Mouse (Mus musculus): ENCODE results near the gene Tbrg1. TPM values are rescaled to one million over a fixed set of nuclear protein-coding genes. Genes with fewer than 3 reads are reported as not detected.

Tbrg1 gene
- polyA plus RNA-seq, 1 experiment from 2014 or later = 161 TPM

- H3K9ac ChIP-seq (replicated peaks; ENCODE audit: low read depth, low read length) = no peak overlapping the region
- H3K27me3 ChIP-seq (ENCODE audit: control insufficient read depth, insufficient read depth, low read length) = no peaks in the 10 kb centered on the region
- H3K4me2 ChIP-seq (replicated peaks; ENCODE audit: low read depth, low read length) = no peak overlapping the region
- H3K36me3 ChIP-seq (ENCODE audit: control insufficient read depth, insufficient read depth, low read length) = no peaks in the 10 kb centered on the region
- H3K9me3 ChIP-seq (ENCODE audit: control insufficient read depth, low read depth, low read length) = no peaks in the 10 kb centered on the region
- 28% methylated on average over 3 of the region's 3 CpGs for WGBS
- H3K4me3 ChIP-seq (ENCODE audit: low read depth, low read length) = no peak overlapping the region
- H3K27ac ChIP-seq (ENCODE audit: low read length) = no peak overlapping the region
- ATAC-seq (ENCODE audit: insufficient number of reproducible peaks, insufficient read depth, low FRiP score, low read depth) = no peak
- H3K4me1 ChIP-seq (ENCODE audit: control insufficient read depth, insufficient read depth, low read length) = no peaks in the 10 kb centered on the region
Measured at GRCm38 (mm10) chr9:37626103-37626567, 31.0 kb downstream of the Tbrg1 start.

GRCm38 (mm10) chr9:37625641-37626040, 31.5 kb downstream of the Tbrg1 start:
- Histone ChIP-seq H3K9ac (replicated peaks; ENCODE audit: low read depth, low read length) (no peak overlapping the region), H3K9me3 (ENCODE audit: control insufficient read depth, low read depth, low read length) (no peaks in the 10 kb centered on the region), H3K4me1 (ENCODE audit: control insufficient read depth, insufficient read depth, low read length) (no peaks in the 10 kb centered on the region), H3K36me3 (ENCODE audit: control insufficient read depth, insufficient read depth, low read length) (no peaks in the 10 kb centered on the region), H3K27me3 (ENCODE audit: control insufficient read depth, insufficient read depth, low read length) (no peaks in the 10 kb centered on the region), H3K4me2 (replicated peaks; ENCODE audit: low read depth, low read length) (no peak overlapping the region), H3K27ac (ENCODE audit: low read length) (no peak overlapping the region), H3K4me3 (ENCODE audit: low read depth, low read length) (no peak overlapping the region)
- WGBS = 54% methylated on average over 7 of the region's 7 CpGs
- no peak for ATAC-seq (ENCODE audit: insufficient number of reproducible peaks, insufficient read depth, low FRiP score, low read depth)

- no peak for ATAC-seq (ENCODE audit: insufficient number of reproducible peaks, insufficient read depth, low FRiP score, low read depth)
- H3K4me3 ChIP-seq (ENCODE audit: low read depth, low read length) = no peak overlapping the region
- H3K36me3 ChIP-seq (ENCODE audit: control insufficient read depth, insufficient read depth, low read length) = no peaks in the 10 kb centered on the region
- no peak overlapping the region for H3K27ac ChIP-seq (ENCODE audit: low read length)
- no peaks in the 10 kb centered on the region for H3K4me1 ChIP-seq (ENCODE audit: control insufficient read depth, insufficient read depth, low read length)
- H3K27me3 ChIP-seq (ENCODE audit: control insufficient read depth, insufficient read depth, low read length) = no peaks in the 10 kb centered on the region
- H3K9ac ChIP-seq (replicated peaks; ENCODE audit: low read depth, low read length) = no peak overlapping the region
- H3K4me2 ChIP-seq (replicated peaks; ENCODE audit: low read depth, low read length) = no peak overlapping the region
- WGBS = 63% methylated on average over 3 of the region's 3 CpGs
- H3K9me3 ChIP-seq (ENCODE audit: control insufficient read depth, low read depth, low read length) = no peaks in the 10 kb centered on the region
Measured at GRCm38 (mm10) chr9:37625129-37625528, 32.0 kb downstream of the Tbrg1 start.

- WGBS = 71% methylated on average over 1 of the region's 1 CpGs
- Histone ChIP-seq H3K9me3 (ENCODE audit: control insufficient read depth, low read depth, low read length) (no peaks in the 10 kb centered on the region), H3K27me3 (ENCODE audit: control insufficient read depth, insufficient read depth, low read length) (no peaks in the 10 kb centered on the region), H3K9ac (replicated peaks; ENCODE audit: low read depth, low read length) (no peak overlapping the region), H3K27ac (ENCODE audit: low read length) (no peak overlapping the region), H3K36me3 (ENCODE audit: control insufficient read depth, insufficient read depth, low read length) (no peaks in the 10 kb centered on the region), H3K4me3 (ENCODE audit: low read depth, low read length) (no peak overlapping the region), H3K4me1 (ENCODE audit: control insufficient read depth, insufficient read depth, low read length) (no peaks in the 10 kb centered on the region), H3K4me2 (replicated peaks; ENCODE audit: low read depth, low read length) (no peak overlapping the region)
- no peak for ATAC-seq (ENCODE audit: insufficient number of reproducible peaks, insufficient read depth, low FRiP score, low read depth)
Measured at GRCm38 (mm10) chr9:37624502-37624901, 32.6 kb downstream of the Tbrg1 start.

DNA sequence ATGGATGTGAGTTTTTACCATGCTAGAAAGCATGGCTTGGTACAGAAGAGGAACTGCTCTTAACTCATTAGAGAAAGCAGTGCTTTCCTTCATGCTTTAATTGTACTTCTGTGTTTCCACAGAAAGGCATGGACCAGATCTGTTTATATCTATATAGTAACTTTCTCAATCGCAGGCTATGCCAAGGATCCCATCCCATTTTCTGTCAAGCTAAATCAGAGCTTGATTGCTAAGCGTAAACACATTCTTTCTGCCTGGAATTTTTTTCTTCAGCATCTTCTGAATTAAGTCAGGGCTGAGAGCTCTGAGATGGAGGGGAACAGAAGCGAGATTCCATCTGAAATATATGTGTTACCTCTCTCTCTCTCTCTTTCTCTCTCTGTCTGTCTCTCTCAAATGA, 33.1 kb downstream of the Tbrg1 start:
- Histone ChIP-seq H3K36me3 (ENCODE audit: control insufficient read depth, insufficient read depth, low read length) (no peaks in the 10 kb centered on the region), H3K9ac (replicated peaks; ENCODE audit: low read depth, low read length) (no peak overlapping the region), H3K4me1 (ENCODE audit: control insufficient read depth, insufficient read depth, low read length) (no peaks in the 10 kb centered on the region), H3K4me2 (replicated peaks; ENCODE audit: low read depth, low read length) (no peak overlapping the region), H3K4me3 (ENCODE audit: low read depth, low read length) (no peak overlapping the region), H3K27ac (ENCODE audit: low read length) (no peak overlapping the region), H3K9me3 (ENCODE audit: control insufficient read depth, low read depth, low read length) (no peaks in the 10 kb centered on the region), H3K27me3 (ENCODE audit: control insufficient read depth, insufficient read depth, low read length) (no peaks in the 10 kb centered on the region)
- 71% methylated on average over 3 of the region's 3 CpGs for WGBS
- ATAC-seq (ENCODE audit: insufficient number of reproducible peaks, insufficient read depth, low FRiP score, low read depth) = no peak

DNA sequence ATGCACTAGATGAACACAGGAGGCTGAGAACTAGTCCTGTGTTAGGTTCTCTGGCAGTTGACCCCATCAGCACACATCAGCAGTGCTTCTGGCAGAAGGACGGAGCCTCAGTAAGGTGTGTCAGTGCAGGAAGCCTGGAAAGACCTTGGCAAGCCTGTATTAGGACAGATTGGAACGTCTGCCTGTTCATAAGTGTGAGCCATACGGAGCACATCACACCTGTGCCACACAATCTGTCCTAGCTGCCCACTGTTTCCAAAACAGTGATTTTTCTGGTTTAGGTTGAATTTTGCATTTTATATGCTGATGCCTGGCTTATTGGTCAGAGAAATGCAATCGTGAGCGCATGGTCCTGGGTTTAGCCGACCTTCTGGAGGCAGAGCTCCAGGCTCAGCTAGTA, 35.8 kb downstream of the Tbrg1 start:
- H3K36me3 ChIP-seq (ENCODE audit: control insufficient read depth, insufficient read depth, low read length) = no peaks in the 10 kb centered on the region
- H3K27me3 ChIP-seq (ENCODE audit: control insufficient read depth, insufficient read depth, low read length) = no peaks in the 10 kb centered on the region
- 84% methylated on average over 6 of the region's 6 CpGs for WGBS
- H3K4me3 ChIP-seq (ENCODE audit: low read depth, low read length) = no peak overlapping the region
- no peak overlapping the region for H3K4me2 ChIP-seq (replicated peaks; ENCODE audit: low read depth, low read length)
- no peak for ATAC-seq (ENCODE audit: insufficient number of reproducible peaks, insufficient read depth, low FRiP score, low read depth)
- H3K27ac ChIP-seq (ENCODE audit: low read length) = no peak overlapping the region
- H3K9ac ChIP-seq (replicated peaks; ENCODE audit: low read depth, low read length) = no peak overlapping the region
- no peaks in the 10 kb centered on the region for H3K9me3 ChIP-seq (ENCODE audit: control insufficient read depth, low read depth, low read length)
- H3K4me1 ChIP-seq (ENCODE audit: control insufficient read depth, insufficient read depth, low read length) = no peaks in the 10 kb centered on the region

DNA sequence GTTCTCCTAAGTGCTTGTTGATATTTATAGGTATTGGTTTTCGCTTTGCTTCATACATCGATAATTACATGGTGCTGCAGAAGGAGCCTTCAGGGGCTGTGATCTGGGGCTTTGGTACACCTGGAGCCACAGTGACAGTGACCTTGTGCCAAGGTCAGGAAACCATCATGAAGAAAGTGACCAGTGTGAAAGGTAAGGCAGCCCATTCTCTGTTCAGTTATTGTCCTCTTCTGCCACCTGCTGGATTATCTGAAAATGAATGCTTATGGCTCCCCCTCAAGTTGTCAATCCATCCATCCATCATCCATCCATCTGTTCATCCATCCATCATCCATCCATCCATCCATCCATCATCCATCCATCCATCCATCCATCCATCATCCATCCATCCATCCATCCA, 40.3 kb downstream of the Tbrg1 start:
- Histone ChIP-seq H3K27me3 (ENCODE audit: control insufficient read depth, insufficient read depth, low read length) (no peaks in the 10 kb centered on the region), H3K36me3 (ENCODE audit: control insufficient read depth, insufficient read depth, low read length) (no peaks in the 10 kb centered on the region), H3K4me3 (ENCODE audit: low read depth, low read length) (no peak overlapping the region), H3K4me2 (replicated peaks; ENCODE audit: low read depth, low read length) (no peak overlapping the region), H3K27ac (ENCODE audit: low read length) (no peak overlapping the region), H3K9ac (replicated peaks; ENCODE audit: low read depth, low read length) (no peak overlapping the region), H3K9me3 (ENCODE audit: control insufficient read depth, low read depth, low read length) (no peaks in the 10 kb centered on the region), H3K4me1 (ENCODE audit: control insufficient read depth, insufficient read depth, low read length) (no peaks in the 10 kb centered on the region)
- no peak for ATAC-seq (ENCODE audit: insufficient number of reproducible peaks, insufficient read depth, low FRiP score, low read depth)
- 44% methylated on average over 2 of the region's 2 CpGs for WGBS

GRCm38 (mm10) chr9:37615220-37615619, 41.9 kb downstream of the Tbrg1 start:
- Histone ChIP-seq H3K4me1 (ENCODE audit: control insufficient read depth, insufficient read depth, low read length) (no peaks in the 10 kb centered on the region), H3K4me2 (replicated peaks; ENCODE audit: low read depth, low read length) (no peak overlapping the region), H3K9ac (replicated peaks; ENCODE audit: low read depth, low read length) (no peak overlapping the region), H3K4me3 (ENCODE audit: low read depth, low read length) (no peak overlapping the region), H3K9me3 (ENCODE audit: control insufficient read depth, low read depth, low read length) (no peaks in the 10 kb centered on the region), H3K27ac (ENCODE audit: low read length) (no peak overlapping the region), H3K27me3 (ENCODE audit: control insufficient read depth, insufficient read depth, low read length) (no peaks in the 10 kb centered on the region), H3K36me3 (ENCODE audit: control insufficient read depth, insufficient read depth, low read length) (no peaks in the 10 kb centered on the region)
- WGBS = 74% methylated on average over 5 of the region's 5 CpGs
- no peak for ATAC-seq (ENCODE audit: insufficient number of reproducible peaks, insufficient read depth, low FRiP score, low read depth)

GRCm38 (mm10) chr9:37614316-37614715, 42.8 kb downstream of the Tbrg1 start:
- no peak overlapping the region for H3K9ac ChIP-seq (replicated peaks; ENCODE audit: low read depth, low read length)
- no peaks in the 10 kb centered on the region for H3K9me3 ChIP-seq (ENCODE audit: control insufficient read depth, low read depth, low read length)
- no peaks in the 10 kb centered on the region for H3K36me3 ChIP-seq (ENCODE audit: control insufficient read depth, insufficient read depth, low read length)
- H3K4me3 ChIP-seq (ENCODE audit: low read depth, low read length) = peak overlapping the region; percentile 64; the same call in 1 of the 2 replicates
- H3K4me2 ChIP-seq (replicated peaks; ENCODE audit: low read depth, low read length) = peak overlapping the region; percentile 59; the same call in 1 of the 2 replicates
- ATAC-seq (ENCODE audit: insufficient number of reproducible peaks, insufficient read depth, low FRiP score, low read depth) = no peak; the same call in 1 of the 2 replicates
- H3K27ac ChIP-seq (ENCODE audit: low read length) = no peak overlapping the region
- no peaks in the 10 kb centered on the region for H3K4me1 ChIP-seq (ENCODE audit: control insufficient read depth, insufficient read depth, low read length)
- H3K27me3 ChIP-seq (ENCODE audit: control insufficient read depth, insufficient read depth, low read length) = no peaks in the 10 kb centered on the region
